Comparison of ENCODE assay signal across 18 mouse cellular contexts in genomic region chr10:6855812-6856211, GRCm38 (mm10).
"Had no signal": no experiment of that assay in that cellular context is flagged by ENCODE, and none has a peak within 500 bp of the region (broad histone marks: within the 10 kb centered on the region; RNA-seq: fewer than 3 reads in every experiment).

No protein-coding gene starts in this region.

- H3K9ac ChIP-seq: lung, embryonic 14.5 days; midbrain, embryonic 13.5 days; midbrain, embryonic 15.5 days; neural tube, embryonic 13.5 days; neural tube, embryonic 15.5 days had no signal

- H3K27me3 ChIP-seq: midbrain, embryonic 13.5 days; midbrain, embryonic 15.5 days; neural tube, embryonic 13.5 days; neural tube, embryonic 15.5 days had no signal

- H3K36me3 ChIP-seq: midbrain, embryonic 10.5 days; midbrain, embryonic 13.5 days; midbrain, embryonic 15.5 days; neural tube, embryonic 13.5 days; neural tube, embryonic 15.5 days had no signal

- H3K4me3 ChIP-seq: midbrain, embryonic 10.5 days; midbrain, embryonic 13.5 days; midbrain, embryonic 15.5 days; myocyte; neural tube, embryonic 13.5 days; neural tube, embryonic 15.5 days had no signal

- ATAC-seq: midbrain, embryonic 13.5 days; midbrain, embryonic 15.5 days had no signal

- H3K9me3 ChIP-seq: midbrain, embryonic 10.5 days; midbrain, embryonic 13.5 days; midbrain, embryonic 15.5 days; neural tube, embryonic 13.5 days; neural tube, embryonic 15.5 days had no signal

- H3K27ac ChIP-seq: midbrain, embryonic 10.5 days; midbrain, embryonic 13.5 days; midbrain, embryonic 15.5 days; neural tube, embryonic 13.5 days; neural tube, embryonic 15.5 days had no signal

- H3K4me1 ChIP-seq: midbrain, embryonic 10.5 days; midbrain, embryonic 13.5 days; midbrain, embryonic 15.5 days; neural tube, embryonic 13.5 days; neural tube, embryonic 15.5 days had no signal

- DNase-seq: lung, adult 18-20 months; lung, embryonic 14.5 days; lung, postnatal 10 days; lung, postnatal 4 days; retina, postnatal 1 day; right cerebral cortex, adult 18-20 months; right cerebral cortex, postnatal 25 days; right cerebral cortex, postnatal 4 days; spleen, adult 18-20 months; thymus, adult 18-20 months; thymus, postnatal 14 days; thymus, postnatal 36 days had no signal

- H3K4me2 ChIP-seq: lung, embryonic 14.5 days; midbrain, embryonic 13.5 days; midbrain, embryonic 15.5 days; neural tube, embryonic 13.5 days; neural tube, embryonic 15.5 days had no signal
